Mouse (Mus musculus) neutrophil, adult 5-6 weeks (primary cell): ENCODE measurements around the gene Ift46. TPM values are rescaled to one million over a fixed set of nuclear protein-coding genes. Genes with fewer than 3 reads are reported as not detected.

Experiments
- ATAC-seq: fragments of 151-379, 151-347 bp; 2 replicates; pipeline ENCODE4 v1.8.0; 2017; ENCODE audit warnings: mild to moderate bottlenecking, moderate TSS enrichment; ENCODE audit not compliant: insufficient number of reproducible peaks, poor library complexity, low FRiP score, severe bottlenecking; ENCODE audit errors: extremely low read depth
- total RNA-seq: library from RNA; stranded (forward); fragments of 200-1000 nt; gene quantifications from 2 replicates; pipeline ENCODE4 v1.2.3, GENCODE M21; 2017

Gene Ift46
- 49.6 and 51.0 TPM in 2 replicates for total RNA-seq

- ATAC-seq = peak; percentile 84
Observed at GRCm38 (mm10) chr9:44767101-44768028, at the start of gene Ift46, which contains the start of gene Arcn1. Gene Ift46 (plus strand): TSS chr9:44767908. Gene Arcn1 (minus strand): TSS chr9:44767845.

GRCm38 (mm10) chr9:44718937-44719631 is 48.6 kb upstream of the Ift46 start:
- ATAC-seq = no peak

GRCm38 (mm10) chr9:44719632-44720357 is 47.9 kb upstream of the Ift46 start:
- no peak for ATAC-seq

GRCm38 (mm10) chr9:44720358-44721153 is 47.2 kb upstream of the Ift46 start:
- ATAC-seq = no peak

- ATAC-seq = no peak
Observed at GRCm38 (mm10) chr9:44721154-44721876, 46.4 kb upstream of the Ift46 start.

- no peak for ATAC-seq
Observed at GRCm38 (mm10) chr9:44721877-44722186, 45.9 kb upstream of the Ift46 start.

- no peak for ATAC-seq
Observed at GRCm38 (mm10) chr9:44722575-44722974, 45.1 kb upstream of the Ift46 start.

GRCm38 (mm10) chr9:44723008-44723407 is 44.7 kb upstream of the Ift46 start:
- no peak for ATAC-seq

- ATAC-seq = no peak
Observed at GRCm38 (mm10) chr9:44723521-44724041, 44.1 kb upstream of the Ift46 start.

GRCm38 (mm10) chr9:44724223-44724622 is 43.5 kb upstream of the Ift46 start:
- ATAC-seq = no peak

GRCm38 (mm10) chr9:44724665-44725064 is 43.0 kb upstream of the Ift46 start:
- no peak for ATAC-seq

GRCm38 (mm10) chr9:44726431-44727146 is 41.1 kb upstream of the Ift46 start:
- no peak for ATAC-seq

GRCm38 (mm10) chr9:44727441-44727840 is 40.3 kb upstream of the Ift46 start:
- no peak for ATAC-seq

GRCm38 (mm10) chr9:44732130-44732549 is 35.6 kb upstream of the Ift46 start:
- no peak for ATAC-seq

- no peak for ATAC-seq
Observed at GRCm38 (mm10) chr9:44732921-44733530, 34.7 kb upstream of the Ift46 start.

GRCm38 (mm10) chr9:44733671-44734523 is 33.8 kb upstream of the Ift46 start:
- ATAC-seq = 0 out of 2 replicates have a peak, but pooled peaks have one; percentile 4
